Mouse (Mus musculus) frontal cortex, adult 2 months (tissue): ENCODE measurements around the gene Qrich1. TPM values are rescaled to one million over a fixed set of nuclear protein-coding genes. Genes with fewer than 3 reads are reported as not detected.
"Not testable (repeated sequence)": the region's sequence is repeated elsewhere in the genome, so short reads cannot be mapped to it uniquely, and the experiment has no call there.

Experiments
- DNase-seq, 2 experiments: peaks; one replicate each; pipeline ENCODE4 v3.0.0; 2022; ENCODE audit warnings: low spot score in 1 of 2; ENCODE audit errors: extremely low spot score in 1 of 2
- polyA plus RNA-seq: library from polyadenylated mRNA; depleted of rRNA; stranded (reverse); fragments of >200 nt; gene quantifications from 2 replicates; pipeline ENCODE4 v1.2.3, GENCODE M21; 2012; rRNA removed

Gene Qrich1
- polyA plus RNA-seq, 1 experiment: 129 TPM

GRCm38 (mm10) chr9:108578545-108579343 lies 62.1 kb downstream of the Qrich1 start, which contains the start of gene Wdr6:
TSS of gene Wdr6 (minus strand) at chr9:108578739.
- DNase-seq: peak; percentile 89 to 90

GRCm38 (mm10) chr9:108579344-108579690 lies 62.7 kb downstream of the Qrich1 start:
- no peak for DNase-seq

DNA sequence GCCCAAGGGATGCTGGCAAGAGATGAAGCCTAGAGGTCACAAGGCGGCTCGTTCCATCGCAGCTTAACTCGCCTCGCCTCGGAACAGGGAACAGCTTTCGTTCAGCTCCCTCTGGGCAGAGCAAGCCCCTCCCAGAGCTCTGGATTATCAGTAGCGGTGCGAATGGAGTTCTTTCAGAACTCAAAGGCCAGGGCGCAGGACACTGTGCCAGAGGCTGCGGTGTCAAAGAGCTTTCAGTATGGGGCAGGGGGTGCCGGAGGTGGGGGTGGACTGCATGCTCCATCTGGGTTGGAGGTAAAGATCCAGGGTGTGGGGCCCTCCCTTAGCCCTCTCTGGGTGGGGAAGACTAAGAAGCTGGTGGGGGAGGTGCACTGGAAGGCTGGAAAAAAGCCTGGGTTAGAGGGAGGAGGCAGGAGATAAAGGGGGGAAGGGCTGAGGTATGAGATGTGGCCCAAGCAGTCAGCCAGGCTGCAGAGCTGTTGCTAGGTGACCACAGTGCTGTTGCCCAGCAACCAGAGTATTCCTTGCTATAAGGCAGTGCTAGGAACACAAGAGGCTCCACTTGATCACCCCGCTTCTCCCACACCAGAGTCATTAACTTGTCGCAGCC lies 71.1 kb downstream of the Qrich1 start:
- DNase-seq: peak; percentile 90 to 93

DNA sequence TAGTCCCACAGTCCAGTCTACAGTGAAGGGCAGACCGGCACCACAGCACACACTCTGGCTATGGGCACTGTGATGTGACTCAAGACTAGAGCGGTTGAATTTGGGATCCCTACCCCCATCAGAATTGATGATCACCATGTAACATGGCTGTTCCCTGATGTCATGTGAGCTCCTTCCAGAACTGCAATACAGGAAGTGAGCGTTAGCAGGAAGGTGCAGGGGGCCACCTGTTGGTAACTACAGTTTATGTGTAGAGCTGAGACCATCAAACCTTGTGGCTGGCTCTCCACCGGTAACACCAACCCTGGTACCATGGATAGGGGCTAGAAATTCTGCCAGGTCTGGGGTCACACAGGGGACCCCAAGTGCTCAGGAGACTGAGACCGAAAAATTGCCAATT lies 72.6 kb downstream of the Qrich1 start:
- no peak for DNase-seq

DNA sequence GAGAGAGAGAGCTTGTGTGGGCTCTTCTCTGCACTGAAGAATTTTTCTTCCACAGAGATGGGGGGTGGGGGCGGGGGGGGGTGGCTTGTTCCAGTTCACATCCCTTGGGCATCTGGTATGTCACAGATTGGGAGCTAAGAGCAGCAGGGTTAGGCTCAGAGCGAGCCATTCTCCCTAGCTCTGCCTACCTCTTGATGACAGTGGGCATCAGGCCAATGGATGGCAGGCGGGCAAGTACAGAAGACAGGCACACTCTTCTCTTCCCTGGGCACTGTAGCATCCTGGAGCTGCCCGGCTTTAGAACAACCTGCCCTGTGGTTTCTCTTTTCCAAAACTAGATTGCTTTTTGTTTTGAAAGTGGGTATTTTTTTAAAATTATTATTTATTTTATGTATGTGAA lies 74.9 kb downstream of the Qrich1 start:
- no peak for DNase-seq

- no peak for DNase-seq
Measured at GRCm38 (mm10) chr9:108594354-108594753, 77.7 kb downstream of the Qrich1 start.

DNA sequence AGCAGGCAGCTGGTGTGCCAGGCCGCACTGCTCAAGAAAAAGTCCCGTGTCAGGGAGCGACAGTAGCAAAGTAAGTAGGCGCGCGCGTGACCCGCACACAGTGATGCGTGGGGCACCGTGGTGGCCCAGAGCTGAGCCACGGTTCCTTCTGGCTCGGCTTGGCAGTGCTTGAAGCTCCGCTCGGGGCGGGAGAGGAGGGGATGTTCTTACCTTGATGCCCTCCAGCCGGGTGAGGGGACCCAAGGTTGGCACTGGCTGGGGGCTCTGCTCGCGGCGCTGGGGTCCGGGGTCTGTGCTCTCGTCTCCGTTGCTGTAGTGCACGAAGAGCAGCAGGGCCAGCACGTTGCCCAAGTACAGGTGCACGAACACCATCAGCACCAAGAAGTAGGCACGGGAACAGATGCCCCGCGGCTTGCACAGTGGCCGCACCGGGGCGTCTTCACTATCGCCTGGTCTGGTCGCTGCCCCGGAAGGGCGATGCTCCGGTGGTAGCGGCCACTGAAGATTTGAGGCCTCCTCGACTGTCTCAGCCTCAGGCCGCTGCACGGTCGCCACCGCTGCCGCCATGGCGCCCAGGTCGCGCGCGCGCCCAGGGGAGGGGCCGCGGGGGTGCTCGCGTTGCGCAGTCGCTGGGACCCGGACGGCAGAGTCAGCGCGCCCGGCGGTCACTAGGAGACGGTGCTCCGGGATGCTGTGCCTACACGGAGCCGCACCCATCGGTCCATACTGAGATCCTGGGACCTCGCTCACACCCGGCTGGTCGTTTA lies 80.6 kb downstream of the Qrich1 start, which contains the start of gene P4htm:
Gene P4htm, minus strand, starts transcription at position 670 of the 767 bp plus-strand sequence.
- DNase-seq: peak in 1 of 2 experiments; percentile 80

DNA sequence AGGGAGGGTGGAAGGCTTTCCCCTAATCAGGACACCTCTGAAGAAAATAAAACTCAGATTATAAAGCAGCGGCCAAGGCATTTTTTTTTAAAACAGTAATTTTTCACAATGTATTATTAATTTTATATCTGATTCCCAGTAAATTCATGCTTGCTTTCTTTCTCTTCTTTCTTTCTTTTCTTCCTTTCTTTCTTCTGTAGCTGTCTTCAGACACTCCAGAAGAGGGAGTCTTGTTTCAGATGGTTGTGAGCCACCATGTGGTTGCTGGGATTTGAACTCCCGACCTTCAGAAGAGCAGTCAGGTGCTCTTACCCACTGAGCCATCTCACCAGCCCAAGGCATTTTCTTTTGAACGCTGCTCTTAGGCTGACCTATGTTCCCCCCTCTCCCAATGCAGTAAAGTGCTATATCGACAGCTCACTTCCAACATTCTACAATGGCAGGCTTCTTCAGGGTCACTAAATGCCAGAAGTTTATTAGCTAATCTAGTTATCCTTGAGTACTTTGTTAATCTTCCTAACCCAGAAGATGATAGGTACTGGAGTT lies 82.5 kb downstream of the Qrich1 start:
- DNase-seq: no peak

DNA sequence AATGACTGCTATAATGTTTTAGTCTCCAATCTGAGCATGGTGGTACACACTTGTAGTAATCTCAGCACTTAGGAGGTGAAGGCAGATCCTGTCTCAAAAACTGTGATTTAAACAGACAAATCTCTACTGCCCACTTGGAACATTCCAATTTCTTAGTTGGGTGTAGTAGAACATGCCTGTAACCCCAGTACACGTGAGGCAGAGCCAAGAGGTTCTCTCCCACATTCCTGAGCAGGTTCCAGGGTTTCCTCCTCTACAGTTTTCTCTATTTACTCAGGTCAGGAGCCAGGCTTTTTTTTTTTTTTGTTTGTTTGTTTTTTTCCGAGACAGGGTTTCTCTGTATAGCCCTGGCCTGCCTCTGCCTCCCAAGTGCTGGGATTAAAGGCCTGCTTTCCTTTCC lies 83.4 kb downstream of the Qrich1 start:
- DNase-seq: no peak

DNA sequence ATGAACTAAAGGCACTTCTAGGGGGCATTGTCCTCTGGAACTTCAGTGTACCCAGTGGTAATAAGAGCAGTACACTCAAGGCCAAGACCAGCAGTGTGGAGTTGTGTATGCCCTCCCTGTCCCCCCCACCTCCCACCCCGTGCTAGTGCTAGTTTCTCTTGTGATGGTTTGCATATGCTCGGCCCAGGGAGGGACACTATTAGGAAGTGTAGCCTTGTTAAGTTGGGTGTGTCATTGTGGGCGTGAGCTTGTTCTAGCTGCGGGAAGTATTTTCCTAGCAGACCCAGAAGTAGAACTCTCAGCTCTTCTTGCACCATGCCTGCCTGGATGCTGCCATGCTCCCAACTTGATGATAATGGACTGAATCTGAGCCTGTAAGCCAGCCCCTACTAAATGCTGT lies 85.4 kb downstream of the Qrich1 start:
- no peak for DNase-seq

DNA sequence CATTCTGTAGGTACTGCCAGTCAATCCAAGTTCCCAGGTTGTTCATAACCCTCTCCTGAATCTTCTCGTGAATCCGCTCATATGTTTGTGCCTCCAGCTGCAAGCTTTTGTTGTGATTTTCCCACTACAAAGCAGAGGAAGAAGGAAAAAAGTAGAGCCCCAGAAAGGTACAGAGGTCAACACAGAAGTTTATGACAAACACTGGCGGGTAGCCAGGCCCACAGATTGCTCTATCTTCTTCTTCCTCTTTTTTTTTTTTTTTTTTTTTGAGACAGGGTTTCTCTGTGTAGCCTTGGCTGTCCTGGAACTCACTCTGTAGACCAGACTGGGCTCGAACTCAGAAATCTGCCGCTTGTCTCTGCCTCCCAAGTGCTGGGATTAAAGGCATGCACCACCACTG lies 91.3 kb downstream of the Qrich1 start:
- not testable (repeated sequence) for DNase-seq

- DNase-seq: no peak
Measured at GRCm38 (mm10) chr9:108608889-108609288, 92.3 kb downstream of the Qrich1 start.

Other genes with a start within 250 kb of the Qrich1 start
- gene Nicn1, start 226.4 kb upstream of the Qrich1 start, polyA plus RNA-seq: 85.9 and 110 TPM in 2 replicates
- 57.5 and 60.3 TPM in 2 replicates for gene Amt, start 220.0 kb upstream of the Qrich1 start, polyA plus RNA-seq
- gene Rhoa, start 210.7 kb upstream of the Qrich1 start, polyA plus RNA-seq: 153 and 170 TPM in 2 replicates
- gene Tcta, start 210.6 kb upstream of the Qrich1 start, polyA plus RNA-seq: 47.5 and 53.5 TPM in 2 replicates
- gene Gpx1, start 177.9 kb upstream of the Qrich1 start, polyA plus RNA-seq: 271 and 307 TPM in 2 replicates
- 116 and 128 TPM in 2 replicates for gene Usp4, start 169.0 kb upstream of the Qrich1 start, polyA plus RNA-seq
- 1.5 and 1.6 TPM in 2 replicates for gene 1700102P08Rik, start 124.0 kb upstream of the Qrich1 start, polyA plus RNA-seq
- 0.86 and 0.98 TPM in 2 replicates for gene Ccdc36, start 88.3 kb upstream of the Qrich1 start, polyA plus RNA-seq
- gene BC048562, start 80.3 kb upstream of the Qrich1 start, polyA plus RNA-seq: not detected in 2 replicates
- gene Ccdc71, start 56.3 kb upstream of the Qrich1 start, polyA plus RNA-seq: 22.3 and 22.6 TPM in 2 replicates
- gene Klhdc8b, start 55.2 kb upstream of the Qrich1 start, polyA plus RNA-seq: 62.5 and 63.7 TPM in 2 replicates
- 36.6 and 38.1 TPM in 2 replicates for gene Lamb2, start 37.1 kb upstream of the Qrich1 start, polyA plus RNA-seq
- gene Usp19, start 26.2 kb upstream of the Qrich1 start, polyA plus RNA-seq: 172 TPM in 2 replicates
- 123 and 126 TPM in 2 replicates for gene Qars, start 9.1 kb upstream of the Qrich1 start, polyA plus RNA-seq
- gene Impdh2, start 43.5 kb downstream of the Qrich1 start, polyA plus RNA-seq: 72.2 and 74.4 TPM in 2 replicates
- gene Ndufaf3, start 50.6 kb downstream of the Qrich1 start, polyA plus RNA-seq: 61.2 and 63.4 TPM in 2 replicates
- gene Dalrd3, start 53.1 kb downstream of the Qrich1 start, polyA plus RNA-seq: 259 and 275 TPM in 2 replicates
- 114 and 138 TPM in 2 replicates for gene Wdr6, start 61.9 kb downstream of the Qrich1 start, polyA plus RNA-seq
- gene P4htm, start 80.9 kb downstream of the Qrich1 start, polyA plus RNA-seq: 105 TPM in 2 replicates
- gene Arih2, start 132.6 kb downstream of the Qrich1 start, polyA plus RNA-seq: 47.2 and 49.0 TPM in 2 replicates
- gene Slc25a20, start 145.3 kb downstream of the Qrich1 start, polyA plus RNA-seq: 14.3 and 15.2 TPM in 2 replicates
- gene Prkar2a, start 172.5 kb downstream of the Qrich1 start, polyA plus RNA-seq: 21.9 and 23.3 TPM in 2 replicates